Mouse (Mus musculus) activated CD4-positive, CD25-positive, alpha-beta regulatory T cell, adult 4 months (primary cell): ENCODE results near the gene Tmem132d. TPM values are rescaled to one million over a fixed set of nuclear protein-coding genes. Genes with fewer than 3 reads are reported as not detected.

Source experiments
- ATAC-seq: one replicate; pipeline ENCODE4 v1.8.0; 2017
- polyA plus RNA-seq, 2 experiments: library from polyadenylated mRNA; unstranded; fragments of 100-300 nt; shearing (Covaris generic); gene quantifications; one replicate each; pipeline ENCODE4 v1.2.1; 2017

The Tmem132d gene
- polyA plus RNA-seq, 2 experiments from 2014 or later = not detected

DNA sequence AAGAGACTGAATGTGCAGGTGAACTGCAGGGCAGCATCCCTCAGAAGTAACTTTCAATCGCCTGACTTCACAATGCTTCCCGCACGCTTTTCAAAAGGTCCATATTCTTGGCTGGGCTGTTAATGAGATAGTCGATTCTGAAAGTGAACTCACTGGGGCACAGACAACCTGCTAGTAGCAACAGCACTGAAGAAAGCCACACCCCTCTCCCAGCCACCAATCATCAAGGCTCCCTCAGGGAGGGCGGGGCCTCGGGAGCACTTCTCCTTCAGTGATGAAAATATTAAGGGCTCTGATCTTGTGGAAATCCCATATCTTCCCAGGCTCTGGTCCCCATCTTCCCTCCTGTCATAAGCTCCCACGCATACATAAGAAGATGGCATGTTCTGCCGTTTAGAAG, 27.8 kb downstream of the Tmem132d start:
- ATAC-seq = no peak

- ATAC-seq = no peak
These were observed 28.7 kb downstream of the Tmem132d start for GRCm38 (mm10) chr5:128404223-128404622.

DNA sequence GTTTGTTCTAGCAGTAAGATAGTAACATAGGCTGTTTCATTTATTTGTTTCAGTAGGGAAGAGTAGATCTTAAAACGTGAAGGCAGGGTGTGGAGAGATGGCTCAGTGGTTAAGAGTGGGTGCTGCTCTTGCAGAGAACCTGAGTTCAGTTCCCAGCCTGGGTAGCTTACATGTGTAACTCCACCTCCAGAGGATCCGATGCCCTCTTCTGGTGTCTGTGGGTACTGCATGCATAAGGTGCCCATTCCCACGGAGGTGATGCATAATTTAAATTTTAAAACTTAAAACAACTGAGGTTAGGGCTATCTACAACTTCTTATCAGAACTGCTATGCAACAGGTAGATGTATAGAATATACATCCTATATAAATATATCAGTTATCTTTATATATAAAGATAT, 40.5 kb downstream of the Tmem132d start:
- ATAC-seq = no peak

DNA sequence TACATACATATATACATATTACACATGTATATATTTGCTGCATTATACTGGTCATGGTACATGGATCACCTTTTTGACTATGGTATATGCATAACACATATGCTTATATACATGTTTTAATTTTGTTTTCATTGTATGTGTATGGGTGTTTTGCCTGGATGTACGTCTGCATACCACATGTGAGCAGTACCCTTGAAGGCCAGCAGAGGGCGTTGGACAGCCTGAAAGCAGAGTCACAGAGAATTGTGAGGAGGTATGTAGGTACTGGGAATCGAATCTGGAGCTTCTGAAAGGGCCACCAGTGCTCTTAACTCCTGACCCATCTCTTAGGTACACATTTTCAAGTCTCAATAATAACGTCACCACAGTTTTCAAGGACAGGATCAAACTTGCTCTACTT, 43.2 kb downstream of the Tmem132d start:
- no peak for ATAC-seq

DNA sequence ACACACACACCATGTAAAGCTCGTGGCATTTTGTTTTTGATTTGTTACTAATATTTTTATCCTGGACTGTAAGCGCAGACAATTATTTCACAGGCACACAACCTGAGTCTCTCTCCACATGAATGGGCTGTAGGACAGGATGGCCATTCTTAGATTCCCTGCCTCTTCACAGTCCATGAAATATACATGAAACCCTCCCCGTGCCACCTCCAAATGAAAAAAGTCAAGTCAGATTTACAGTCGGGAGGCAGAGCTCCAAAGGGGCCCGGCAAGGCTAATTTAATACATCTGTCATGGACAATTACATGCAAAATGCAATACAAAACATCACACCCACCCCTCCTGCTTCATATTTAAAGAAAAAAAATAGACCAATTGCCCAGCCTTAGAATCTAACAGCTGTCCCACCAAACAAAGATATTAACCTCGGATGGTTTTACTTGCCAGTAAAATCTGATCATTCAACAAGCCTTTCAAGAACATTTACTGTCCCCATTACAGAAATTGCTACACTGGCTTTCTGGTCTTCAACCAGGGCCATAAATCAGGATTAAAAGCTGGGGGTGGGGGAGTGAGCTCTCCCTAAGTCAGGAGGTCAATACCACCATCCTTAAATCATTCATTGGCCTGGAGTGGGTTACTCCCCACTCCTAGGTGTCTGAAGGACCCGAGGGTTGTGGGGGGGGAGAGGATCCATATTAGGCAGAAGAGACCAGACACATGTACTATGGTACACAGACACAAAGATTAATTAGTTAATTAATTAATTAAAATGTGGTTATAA, 44.3 kb downstream of the Tmem132d start:
- no peak for ATAC-seq

- no peak for ATAC-seq
These were observed 63.1 kb downstream of the Tmem132d start for GRCm38 (mm10) chr5:128369814-128370213.

GRCm38 (mm10) chr5:128369111-128369510, 63.8 kb downstream of the Tmem132d start:
- ATAC-seq = no peak

- ATAC-seq = no peak
These were observed 67.5 kb downstream of the Tmem132d start for GRCm38 (mm10) chr5:128365261-128365985.

GRCm38 (mm10) chr5:128360946-128361675, 71.8 kb downstream of the Tmem132d start:
- no peak for ATAC-seq

DNA sequence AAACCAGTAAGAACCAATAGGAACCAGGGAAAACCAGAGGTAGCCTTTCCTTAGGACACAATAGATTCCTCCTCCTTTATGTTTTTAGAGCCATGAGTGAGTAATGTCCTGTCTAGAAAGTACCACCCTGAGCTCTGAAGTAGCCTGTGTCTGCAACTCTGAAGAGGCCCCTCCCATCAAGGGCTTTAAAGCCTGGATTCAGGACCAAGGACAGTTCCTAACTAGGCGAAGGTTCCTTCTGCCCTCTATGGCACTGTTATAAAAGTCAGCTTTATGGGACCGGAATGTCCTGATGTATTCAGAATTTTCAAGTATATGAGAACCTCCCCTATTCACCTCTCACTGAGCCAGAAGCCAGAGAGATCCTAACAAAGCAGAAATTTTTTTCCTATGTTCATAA, 84.0 kb downstream of the Tmem132d start:
- ATAC-seq = no peak

- ATAC-seq = no peak
These were observed 96.0 kb downstream of the Tmem132d start for GRCm38 (mm10) chr5:128336841-128337240.

DNA sequence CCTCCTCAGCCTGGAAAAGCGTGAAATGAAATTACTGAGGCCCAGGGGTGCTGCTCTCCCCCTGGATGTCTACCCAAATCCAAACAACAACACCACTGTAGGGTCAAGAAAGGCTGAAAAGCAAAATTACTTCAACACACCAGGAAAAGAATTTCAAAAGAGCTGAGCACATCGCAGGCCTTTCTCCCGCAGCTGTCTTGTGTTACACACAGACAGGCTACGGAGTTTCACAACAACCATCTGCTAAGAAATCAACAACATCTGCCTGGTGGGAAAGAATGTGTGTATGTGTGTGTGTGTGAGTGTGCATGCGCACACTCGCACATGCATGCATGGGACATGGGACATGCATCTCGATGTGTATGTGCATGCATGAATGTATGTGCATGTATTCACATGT, 100.1 kb downstream of the Tmem132d start:
- ATAC-seq = no peak

- no peak for ATAC-seq
These were observed 102.5 kb downstream of the Tmem132d start for GRCm38 (mm10) chr5:128330351-128330750.

DNA sequence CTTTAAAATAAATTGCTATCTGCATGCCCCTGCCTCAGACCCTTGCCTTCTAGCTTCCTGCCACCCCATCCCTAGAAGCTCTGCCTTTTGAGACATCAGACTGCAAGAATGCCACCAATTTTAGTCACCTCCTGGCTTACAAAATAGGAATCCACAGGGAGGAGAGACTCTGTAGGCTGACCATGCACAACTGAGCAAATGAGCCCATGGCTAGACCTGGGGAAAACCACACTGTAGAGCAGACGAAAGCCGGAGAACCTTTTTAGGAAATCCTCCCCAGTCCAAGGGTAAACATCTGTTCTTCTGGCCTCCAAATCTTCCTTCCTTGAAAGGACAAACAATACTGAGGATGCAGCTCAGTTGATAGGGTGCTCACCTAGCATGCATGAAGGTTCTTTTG, 130.5 kb downstream of the Tmem132d start:
- no peak for ATAC-seq

- ATAC-seq = no peak
These were observed 141.7 kb downstream of the Tmem132d start for GRCm38 (mm10) chr5:128291191-128291590.

DNA sequence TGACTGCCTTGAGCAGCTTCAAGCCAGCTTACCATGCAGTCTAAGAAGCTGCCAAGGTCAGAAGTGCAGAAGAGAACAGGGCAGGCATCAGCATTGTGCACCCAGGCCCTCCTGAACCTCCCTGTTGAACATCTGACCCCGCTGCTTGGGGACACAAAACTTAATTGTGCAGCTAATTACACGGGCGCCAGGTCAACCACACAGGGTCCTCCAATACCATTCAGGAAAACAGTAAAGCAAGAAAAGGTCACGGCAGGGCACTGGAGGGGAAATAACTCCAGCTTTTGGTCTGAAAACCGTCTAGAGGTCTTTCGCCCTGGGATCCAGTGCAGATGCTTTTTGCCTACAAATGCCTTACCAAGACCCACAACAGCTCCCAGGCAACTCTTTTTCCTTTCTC, 159.6 kb downstream of the Tmem132d start:
- ATAC-seq = no peak

DNA sequence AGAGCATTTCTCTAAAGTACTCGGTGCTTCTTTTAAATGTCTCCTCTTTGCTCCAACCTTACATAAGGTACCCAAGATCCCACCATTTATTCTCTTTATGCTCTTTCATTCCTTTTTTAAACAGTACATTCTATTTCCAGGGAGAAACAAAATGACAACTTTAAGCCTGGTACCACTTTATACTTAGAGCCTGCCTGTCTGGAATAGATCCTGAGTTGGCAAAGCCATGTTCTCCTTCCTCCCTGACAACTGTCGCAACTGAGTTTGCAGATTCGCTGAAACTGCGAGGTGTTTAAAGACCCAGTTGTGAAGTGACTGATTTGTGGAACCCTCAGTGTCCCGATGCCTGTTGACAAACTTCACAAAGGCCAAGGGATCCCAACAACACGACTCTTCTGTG, 165.5 kb downstream of the Tmem132d start:
- no peak for ATAC-seq

GRCm38 (mm10) chr5:128244219-128244618, 188.7 kb downstream of the Tmem132d start:
- ATAC-seq = no peak

DNA sequence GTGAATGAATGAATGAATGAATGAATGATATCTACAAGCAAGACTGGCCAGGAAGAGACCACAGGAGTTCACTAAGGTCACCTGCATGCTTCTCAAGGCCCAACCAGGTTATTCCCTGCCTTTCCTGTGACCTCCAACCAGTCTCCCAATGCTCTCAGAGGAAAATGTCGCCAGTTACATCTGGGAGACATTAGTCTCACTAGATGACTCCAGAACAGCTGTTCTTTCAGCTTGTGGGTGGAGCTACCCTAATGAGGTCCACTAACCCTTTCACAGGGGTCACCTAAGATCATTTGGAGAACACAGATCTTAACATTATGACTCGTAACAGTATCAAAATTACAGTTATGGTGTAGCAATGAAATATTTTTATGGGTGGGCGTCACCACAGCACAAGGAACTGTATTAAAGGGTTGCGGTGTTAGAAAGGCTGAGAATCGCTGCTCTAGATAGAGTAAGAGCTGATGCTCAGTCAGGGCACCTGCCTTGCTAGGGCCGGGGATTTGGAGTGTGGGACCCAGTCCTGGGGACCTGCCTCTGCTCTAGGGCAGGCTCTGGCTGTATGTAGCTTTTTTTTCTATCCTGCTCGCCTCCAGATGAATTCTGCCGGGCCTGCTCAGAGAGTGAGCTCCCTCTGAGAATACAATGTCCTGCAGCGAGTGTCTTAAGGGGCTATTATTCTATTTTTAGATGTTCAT, 196.1 kb downstream of the Tmem132d start:
- no peak for ATAC-seq

GRCm38 (mm10) chr5:128235611-128236010, 197.3 kb downstream of the Tmem132d start:
- ATAC-seq = no peak

DNA sequence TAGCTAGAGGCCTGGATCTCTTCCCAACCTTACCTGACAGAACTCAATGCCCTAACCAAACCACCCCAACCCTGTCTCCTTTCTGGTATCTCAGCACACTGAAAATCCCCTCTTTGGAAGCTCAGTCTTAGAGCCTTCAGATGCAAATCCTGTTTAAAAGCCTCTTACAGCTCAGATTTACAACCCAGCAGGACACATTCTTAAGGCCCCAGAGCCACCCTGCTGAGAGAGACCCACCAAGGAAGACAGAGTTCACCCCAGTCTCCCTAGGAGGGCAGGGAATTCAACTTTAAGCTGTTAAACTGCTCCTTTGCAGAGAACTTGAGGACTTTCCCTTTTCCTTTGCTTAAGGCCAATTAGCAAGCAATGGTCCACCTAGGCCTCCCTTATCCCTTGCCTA, 199.8 kb downstream of the Tmem132d start:
- no peak for ATAC-seq

- ATAC-seq = no peak
These were observed 214.6 kb downstream of the Tmem132d start for GRCm38 (mm10) chr5:128218281-128218680.

DNA sequence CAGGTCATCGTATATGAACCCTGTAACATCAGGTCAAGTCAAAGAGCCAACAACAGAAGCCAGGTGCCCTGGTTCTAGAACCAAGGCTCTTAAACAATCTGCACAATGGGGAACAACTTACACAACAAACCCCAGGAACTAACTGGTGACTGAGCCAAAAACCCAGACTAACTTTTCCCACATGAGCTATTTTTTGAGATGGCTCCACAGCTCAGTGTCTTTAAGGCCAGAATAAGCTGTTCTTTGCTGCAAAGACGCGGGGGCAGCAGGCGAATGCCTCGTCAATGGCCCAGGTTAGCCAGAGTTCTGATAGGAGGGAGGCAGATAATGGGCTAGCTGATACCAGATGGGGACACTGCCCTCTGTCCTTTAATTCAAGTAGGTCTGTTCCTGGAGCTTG, 221.8 kb downstream of the Tmem132d start:
- ATAC-seq = no peak
